Mouse (Mus musculus): ENCODE data around the gene Klhl29.

Klhl29 gene

DNA sequence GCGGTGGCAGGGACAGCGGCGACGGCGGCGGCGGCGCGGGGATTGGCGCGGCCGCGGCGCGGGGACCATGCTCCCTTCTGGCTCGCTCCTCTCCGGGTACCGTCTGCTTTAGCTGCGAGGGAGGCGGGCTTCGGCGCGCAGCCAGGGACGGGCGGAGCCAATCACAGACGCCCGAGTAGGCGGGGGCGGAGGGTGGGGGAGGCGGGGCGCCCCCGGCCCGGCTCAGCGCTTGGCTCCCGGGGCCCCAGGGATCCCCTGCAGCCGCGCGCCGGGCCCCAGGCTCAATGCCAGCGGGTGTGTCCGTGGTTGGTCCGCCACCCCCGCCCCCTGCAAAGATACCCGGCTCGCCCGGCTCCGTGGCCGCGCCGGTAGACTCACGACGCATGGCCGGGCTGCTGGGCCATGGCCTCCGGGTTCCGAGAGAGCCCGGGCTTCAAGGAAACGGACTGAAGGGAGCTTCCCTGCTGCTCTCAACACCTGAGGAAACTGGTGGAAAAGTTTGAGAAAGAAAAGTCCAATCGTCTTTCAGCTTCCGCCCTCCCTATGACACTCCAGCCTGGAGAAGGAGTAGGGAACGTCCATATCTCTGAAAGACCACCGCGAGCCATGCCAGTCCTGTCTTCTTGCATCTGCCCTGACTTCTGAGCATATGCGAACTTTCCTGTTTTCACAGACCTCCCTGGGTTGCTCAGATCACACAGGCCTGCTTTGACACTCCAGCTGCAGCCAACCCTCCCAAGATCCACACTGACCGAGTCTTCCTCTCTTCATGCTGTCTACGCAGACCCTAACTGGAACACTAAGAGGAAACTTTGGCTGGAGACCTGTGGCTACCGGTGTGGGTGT lies at the start of gene Klhl29:
Gene Klhl29 (minus strand): TSS at position 67 of the 846 bp plus-strand sequence.
- DNase-seq (ENCODE audit: low spot score in 2 of 2) = peak in 1 of 2 experiments; percentile 27

DNA sequence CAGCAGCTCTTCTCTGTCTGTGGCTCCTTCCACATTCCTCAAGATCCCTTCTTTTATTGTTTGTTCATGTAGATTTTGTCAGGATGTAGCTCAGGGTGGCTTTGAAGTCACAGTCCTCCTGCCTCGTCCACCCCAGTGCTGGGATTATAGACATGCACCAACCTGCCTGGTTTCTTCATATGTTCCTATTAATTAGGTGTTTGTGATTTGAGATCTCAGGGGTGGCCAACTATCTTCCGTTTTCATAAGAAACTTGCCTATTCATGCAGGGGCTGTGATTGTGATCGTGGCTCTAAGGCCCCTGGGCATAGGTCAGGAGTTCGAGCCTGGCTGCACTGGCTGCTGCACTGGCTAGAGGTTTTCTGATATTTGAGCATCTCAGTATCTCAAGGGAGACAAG lies 49.8 kb upstream of the Klhl29 start:
- no peak for DNase-seq (ENCODE audit: low spot score in 2 of 2)

DNA sequence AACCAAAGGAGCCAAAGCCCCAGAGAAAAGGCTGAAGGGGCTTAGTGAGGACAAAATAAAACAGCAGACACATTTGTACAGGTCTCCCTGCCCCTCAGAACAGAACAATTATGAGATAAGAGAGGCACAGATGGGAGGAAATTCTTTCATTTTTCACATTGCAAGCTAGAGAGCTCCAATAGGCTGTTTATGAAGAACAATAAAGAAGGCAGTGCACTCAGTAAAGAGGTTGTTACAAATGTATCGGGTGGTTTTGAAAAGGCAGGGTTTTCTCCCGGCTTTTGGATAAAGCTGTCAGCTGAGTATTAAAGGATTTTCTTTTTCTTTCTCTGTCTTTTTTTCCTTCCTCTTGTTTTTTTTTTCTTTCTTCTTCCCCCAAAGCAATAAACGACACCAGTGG lies 40.3 kb upstream of the Klhl29 start:
- DNase-seq (ENCODE audit: low spot score in 2 of 2) = no peak

DNA sequence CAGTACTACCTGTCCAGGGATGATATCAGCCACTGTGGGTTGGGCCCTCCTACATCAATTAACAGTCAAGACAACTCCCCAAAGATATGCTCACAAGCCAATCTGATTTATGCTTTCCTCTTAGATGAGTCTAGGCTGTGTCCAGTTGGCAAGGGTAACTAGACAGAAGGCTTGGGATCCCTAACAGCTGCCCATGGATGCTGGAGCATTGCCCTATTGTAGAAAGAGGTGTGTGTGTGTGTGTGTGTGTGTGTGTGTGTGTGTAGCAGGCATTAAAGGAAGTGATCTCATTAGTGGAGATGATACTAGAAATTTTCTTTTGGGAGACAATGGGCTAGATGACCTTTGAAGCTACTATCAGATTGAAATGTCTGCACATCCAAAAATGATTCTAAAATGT lies 38.5 kb upstream of the Klhl29 start:
- no peak for DNase-seq (ENCODE audit: low spot score in 2 of 2)

DNA sequence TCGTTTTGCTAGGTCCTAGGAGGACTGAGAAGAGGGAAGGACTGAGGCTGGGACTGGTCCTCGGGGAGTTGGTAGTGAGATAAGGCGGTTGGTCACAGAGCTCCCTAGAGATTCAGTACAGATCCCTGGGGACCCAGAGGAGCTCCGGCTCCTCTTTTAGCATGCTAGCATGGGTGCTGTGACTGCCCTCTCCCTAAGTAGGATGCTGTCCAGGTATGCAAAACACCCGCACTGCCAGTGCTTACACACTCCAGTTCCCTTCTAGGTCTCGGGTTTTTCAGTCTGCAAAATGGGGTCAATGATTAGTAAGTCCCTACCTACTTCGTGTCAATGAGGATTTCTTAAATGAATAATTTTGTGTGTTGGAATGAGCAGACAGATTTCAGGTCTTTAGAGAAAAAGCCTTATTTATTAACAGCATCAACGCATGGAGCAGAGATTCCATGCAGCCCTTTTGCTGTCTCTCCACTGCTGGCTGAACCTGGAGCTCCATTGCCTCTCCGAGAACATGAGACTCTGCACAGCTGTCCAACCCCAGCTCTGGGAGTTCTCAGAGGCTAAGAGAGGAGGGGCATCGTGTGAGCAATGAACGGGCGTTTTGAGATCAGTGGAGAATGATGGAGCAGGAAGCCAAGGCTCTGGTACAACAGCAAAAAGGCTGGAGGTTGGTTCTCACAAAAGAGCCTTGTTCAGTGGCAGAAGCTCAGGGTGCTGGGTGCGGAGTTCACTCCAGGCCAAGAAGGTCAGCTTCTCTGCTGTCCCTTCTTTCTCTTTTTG lies 36.5 kb upstream of the Klhl29 start:
- DNase-seq (ENCODE audit: low spot score in 2 of 2) = no peak

DNA sequence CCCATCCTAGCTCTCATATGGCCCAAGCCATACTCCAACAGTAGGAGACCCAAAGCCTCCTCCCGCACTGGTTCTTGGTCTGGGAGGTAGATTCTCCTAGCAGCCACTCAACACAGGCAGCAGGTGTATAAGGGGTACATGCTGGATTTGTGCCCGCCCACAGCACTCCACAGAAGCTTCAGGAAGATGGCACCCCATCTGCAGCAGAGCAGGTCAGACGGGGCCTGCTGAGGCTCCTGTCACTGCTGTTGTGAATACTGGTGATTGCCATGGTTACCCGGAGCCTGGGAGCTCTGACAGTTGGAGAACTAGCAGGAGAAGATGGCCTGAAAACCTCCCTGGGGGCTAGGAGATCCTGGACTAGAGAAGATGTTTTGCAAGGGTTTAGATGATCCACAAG lies 35.9 kb upstream of the Klhl29 start:
- no peak for DNase-seq (ENCODE audit: low spot score in 2 of 2)

DNA sequence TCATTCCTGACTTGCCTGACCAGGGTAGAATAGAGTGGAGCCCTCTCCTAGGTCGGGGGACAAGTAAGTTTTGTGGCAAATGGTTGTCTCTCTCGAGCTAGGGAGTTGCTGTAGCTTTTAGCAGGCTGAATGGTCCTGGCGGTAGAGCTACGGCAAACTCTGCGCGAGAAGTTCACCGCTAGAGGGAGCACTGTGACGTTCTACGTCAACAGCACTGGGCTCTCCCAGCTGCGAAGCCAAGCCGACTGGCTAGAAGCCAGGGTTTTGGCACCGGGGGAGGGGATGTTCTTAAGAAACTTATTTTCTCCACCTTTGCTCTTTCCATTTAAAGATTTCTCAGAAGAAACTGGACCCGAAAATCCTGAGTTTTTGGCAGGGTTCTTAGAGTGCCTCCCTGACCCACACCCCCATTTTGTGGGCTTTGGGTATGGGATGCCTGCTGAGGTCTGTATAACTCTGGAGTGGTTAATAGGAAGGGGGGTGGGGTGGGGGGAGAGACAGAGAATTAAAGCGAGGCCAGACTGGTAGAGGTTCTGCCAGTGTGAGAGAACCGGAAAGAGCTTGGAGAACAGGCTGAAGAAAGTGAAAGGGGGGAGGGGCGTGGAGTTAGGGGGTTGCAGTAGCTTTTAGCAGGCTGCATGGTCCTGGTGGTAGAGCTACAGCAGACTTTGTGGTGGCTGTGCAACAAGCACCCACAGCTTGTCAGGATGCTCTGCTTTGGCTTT lies 35.1 kb upstream of the Klhl29 start:
- peak; percentile 48 to 73 for DNase-seq (ENCODE audit: low spot score in 2 of 2)

DNA sequence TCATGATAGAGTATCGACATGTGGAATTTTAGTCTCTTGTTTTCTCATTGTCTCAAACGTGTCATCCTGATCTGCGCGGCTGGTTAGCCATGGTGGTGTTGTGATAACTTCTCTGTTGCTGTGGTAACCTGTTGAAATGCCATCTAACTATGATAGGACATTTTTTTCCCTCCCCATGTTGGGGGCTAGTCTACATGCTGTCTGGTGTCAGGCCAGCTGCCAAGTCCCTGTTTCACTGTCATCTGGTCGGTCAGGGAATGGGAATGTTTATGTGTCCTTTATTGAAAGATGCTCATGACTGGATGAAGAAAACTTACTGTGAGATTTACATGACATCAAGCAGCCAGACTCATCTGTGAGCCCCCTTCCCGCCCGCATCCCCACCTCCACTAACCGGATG lies 31.7 kb upstream of the Klhl29 start:
- no peak for DNase-seq (ENCODE audit: low spot score in 2 of 2)

DNA sequence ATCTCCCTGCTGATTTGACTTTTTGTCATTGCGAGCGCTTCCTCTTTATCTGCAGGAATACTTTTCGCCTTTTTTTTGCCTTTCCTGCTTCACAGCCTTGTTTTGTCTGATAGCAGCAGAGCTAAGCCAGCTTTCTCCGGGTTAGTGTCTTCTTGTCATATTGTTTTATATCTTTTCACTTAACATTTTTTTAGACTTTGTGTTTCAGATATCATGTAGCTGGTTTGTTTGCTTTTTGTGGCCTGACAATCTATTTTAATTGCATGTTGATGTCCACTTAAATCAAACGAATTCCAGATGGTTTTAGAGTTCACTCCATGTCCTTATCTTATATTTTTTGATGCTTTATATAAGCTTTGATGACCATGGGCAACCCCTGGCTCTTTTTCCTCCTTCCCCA lies 21.9 kb upstream of the Klhl29 start:
- no peak for DNase-seq (ENCODE audit: low spot score in 2 of 2)

DNA sequence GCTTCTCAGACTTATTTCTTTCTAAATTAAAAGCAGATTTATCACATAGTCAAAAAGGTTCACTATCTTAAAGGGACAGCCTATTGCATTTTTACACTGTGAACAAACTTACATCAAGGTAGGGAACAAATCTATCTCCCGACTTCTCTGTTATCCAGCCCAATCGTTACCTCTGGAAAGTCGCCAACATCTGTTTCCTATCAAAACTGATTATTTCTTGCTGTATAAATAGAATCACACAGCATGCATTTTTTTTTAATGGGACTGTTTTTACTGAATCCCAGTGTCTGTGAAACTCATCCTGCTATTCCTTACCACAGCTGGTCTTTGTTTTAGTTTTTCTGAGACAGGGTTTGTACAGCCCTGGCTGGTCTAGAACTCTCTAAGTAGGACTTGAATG lies 19.7 kb upstream of the Klhl29 start:
- no peak for DNase-seq (ENCODE audit: low spot score in 2 of 2)

DNA sequence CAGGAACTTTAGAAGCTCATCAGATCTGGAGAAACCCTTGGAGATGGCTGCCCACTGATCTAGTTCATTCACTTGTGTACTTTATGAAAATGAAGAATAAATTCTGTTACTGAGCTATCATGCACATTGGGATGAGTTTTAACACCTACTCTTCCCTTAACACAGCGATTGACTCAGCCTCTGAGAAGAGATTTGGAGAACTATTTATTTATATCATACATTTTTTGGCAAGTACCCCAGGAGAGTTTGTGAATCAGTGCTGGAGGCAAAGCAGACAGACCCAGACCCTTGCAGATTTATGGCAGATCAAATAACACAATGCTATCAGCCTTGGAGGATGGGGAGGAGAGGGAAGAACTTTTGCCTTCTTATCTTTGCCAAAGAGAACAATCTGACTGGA lies 11.6 kb upstream of the Klhl29 start:
- DNase-seq (ENCODE audit: low spot score in 2 of 2) = no peak

DNA sequence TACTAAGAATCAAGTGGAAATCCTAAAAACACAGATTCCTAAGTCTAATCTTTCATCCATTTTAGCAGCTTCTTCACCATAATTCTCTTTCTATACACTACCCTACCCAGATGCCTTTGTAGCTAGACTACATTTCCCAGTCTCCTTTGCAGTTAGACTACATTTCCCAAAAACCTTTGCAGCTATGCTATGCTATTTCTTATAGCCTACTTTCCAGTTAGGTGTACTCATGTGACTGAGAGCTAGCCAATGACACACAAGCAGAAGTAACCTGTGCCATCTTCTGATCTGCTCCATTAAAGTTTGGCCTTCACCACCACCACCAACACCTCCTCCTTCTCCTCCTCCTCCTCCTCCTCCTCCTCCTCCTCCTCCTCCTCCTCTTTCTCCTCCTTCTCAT lies 11.2 kb upstream of the Klhl29 start:
- no peak for DNase-seq (ENCODE audit: low spot score in 2 of 2)

DNA sequence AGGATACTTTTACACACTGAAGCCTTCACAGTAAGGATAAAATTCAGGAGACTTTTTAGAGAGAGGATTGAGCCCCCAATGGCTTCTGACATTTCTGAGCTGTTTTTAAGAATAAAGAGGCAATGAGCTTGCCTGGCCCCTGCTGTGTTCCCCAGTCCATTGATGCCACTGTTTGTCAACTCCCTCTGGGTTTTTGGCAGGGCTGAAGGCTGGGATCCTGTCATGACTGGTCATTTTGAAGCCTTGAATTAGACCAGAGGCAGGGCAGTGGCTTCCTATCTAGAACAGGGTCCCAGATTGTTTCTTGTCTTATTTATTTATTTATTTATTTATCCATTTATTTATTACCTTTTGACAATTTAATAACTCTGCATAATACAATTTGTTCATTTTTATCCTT lies 6.2 kb upstream of the Klhl29 start:
- DNase-seq (ENCODE audit: low spot score in 2 of 2) = no peak

DNA sequence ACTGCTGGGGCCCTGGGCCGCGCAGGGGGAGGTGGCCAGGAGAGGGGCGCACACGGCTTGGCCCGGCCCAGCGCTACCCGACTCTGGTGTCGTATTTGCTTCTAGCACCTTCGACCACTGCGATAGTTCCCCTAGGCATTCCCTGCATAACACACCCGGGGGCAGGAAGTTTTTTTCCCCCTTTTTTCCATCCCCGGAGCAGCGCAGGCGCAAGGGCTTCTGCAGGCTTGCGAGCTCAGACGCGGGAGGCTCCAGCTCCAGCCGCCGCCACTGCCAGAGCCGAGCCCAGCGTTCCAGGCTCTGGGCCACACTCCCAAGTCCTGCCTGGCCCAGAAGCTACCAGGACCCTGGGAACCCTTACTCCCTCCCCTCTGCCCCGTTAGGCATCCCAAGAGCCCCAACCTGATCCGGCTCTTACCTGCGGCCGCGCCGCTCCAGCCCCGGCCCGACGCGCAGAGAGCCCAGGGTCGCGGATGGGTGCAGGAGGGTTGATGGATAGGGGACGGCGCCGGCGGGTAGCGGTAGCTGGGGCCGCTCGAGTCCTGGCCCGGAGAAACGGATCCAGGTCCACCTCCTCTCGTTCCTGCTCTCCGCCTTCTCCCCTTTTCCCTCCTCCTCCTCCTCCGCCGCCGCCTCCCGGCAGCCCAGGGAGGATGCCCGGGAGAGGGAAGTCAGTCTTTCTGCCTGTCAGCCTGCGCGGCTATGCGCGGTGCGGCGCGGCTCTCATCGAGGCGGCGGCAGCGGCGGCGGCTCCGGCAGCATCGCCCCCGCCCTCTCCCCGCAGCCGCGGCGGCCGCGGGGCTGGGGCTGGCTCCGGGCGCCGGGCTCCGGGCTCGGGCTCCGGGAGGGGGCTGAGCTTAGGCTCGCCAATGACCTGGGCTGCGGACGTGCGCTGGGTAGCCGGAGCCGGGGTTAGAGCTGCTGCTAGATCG lies 532 bp downstream of the Klhl29 start:
- DNase-seq (ENCODE audit: low spot score in 2 of 2) = no peak

DNA sequence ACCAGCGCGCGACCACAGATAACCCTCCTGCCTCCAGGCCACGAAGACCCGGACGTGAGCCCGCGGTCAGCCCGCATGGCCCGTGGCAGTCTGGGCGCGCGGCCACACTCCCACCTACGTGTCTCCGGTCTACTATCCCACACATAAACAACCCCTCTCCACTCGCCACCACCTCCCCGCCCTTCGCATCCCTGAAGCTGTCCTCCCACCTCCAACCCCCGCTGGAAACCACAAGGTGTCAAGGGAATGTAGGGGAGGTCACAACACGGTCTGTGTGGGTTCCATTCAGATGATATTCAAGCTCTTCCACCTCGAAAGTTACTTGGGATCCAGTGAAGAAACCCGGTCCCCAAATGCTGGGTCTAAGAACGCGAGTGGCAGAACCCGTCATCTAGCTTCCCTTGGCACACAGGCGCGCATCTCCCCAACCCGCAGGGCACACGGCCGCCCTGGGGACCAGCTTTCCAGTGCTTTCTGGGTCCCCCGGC lies 1.2 kb downstream of the Klhl29 start:
- no peak for DNase-seq (ENCODE audit: low spot score in 2 of 2)

DNA sequence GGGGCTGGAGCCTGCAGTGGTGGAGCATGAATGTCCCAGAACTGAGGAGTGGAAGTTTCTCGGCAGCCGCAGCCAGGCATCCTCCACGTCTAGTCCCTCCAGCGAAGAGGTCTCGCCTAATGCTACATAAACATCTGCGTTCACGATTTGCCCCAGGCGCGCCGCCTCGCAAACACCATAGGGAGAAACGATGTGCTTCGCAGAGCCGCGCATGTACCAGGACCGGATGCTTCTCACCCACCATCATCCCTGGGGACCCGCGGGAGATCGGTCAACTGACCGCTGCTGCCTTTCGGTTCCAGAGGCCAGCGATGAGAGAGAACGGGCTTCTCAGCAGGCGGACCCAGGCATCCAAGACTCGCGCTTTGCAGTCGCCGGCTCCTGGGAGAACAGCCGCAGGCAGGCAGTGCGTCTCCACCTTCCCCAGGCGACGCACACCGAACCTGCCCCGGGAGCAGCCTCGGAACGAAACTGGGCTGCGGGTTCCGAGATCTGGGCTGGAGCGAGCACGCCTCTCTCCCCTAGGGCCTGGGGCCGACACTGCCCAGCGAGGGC lies 1.8 kb downstream of the Klhl29 start:
- no peak for DNase-seq (ENCODE audit: low spot score in 2 of 2)

DNA sequence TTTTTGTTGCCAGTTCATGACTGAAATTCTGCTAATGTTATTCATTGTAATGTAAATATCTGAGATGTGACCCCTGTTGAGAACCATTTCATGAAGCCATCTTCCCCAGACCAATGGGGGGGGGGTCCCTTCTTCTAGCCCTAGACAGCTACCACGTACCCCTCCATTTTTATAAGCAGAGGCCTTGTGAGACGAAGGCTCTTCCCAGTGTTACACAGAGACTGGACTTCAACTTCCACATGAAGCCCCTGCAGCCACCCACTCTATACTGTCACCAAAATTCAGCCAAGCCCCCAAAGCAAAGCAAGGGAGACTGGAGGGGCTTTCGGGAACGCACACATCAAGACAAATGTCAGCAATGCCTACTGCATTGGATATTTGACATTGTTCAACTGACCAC lies 6.1 kb downstream of the Klhl29 start:
- DNase-seq (ENCODE audit: low spot score in 2 of 2) = no peak

DNA sequence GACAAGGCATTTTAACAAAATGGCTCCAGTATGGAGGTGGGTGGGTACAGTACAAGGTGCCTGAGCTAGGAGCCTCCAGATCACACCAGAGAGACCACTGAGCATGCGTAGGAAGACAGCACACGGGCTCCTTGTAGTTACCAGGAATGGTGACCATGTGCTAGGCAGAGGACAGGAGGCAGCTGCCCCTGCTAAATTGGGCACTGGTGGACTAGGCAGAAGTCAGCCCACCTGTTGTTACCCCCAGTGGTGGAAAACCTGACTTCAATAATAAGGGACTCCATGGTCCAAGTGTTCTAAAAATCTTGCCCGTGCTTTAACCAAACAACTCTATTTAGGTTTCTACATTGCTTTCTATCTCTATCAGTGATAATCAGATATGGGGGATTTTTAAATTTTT lies 10.6 kb downstream of the Klhl29 start:
- DNase-seq (ENCODE audit: low spot score in 2 of 2) = no peak

DNA sequence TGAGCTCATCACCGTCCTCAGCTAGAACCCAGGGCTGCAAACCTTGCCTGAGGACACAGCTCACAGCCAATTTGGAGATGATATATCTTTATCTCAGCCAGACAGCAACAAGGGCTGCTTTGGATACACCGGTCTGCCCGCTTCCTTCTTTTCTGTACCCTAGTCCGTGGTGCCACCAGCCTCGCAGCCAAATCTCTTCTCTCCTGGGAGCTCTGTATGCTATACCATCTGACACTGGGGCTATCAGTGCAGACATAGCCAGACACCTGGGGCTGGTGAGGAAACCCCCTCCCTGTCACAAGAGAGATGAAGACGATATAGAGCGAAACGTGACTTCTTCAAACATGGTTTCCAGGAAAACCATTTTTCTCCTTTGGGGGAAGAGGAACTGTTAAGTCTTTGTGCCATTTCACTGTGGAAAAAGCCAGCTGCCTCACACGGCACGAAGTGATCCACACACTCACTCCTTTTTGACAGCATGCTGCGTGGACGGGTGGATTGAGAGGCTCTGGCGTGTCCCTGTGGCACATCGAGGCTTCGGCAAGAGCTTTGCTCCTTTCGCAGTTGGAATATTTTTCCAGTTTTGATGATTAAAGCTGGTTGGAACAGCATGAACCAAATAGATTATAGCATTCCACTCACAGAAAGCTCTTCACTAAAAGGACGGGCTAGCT lies 11.4 kb downstream of the Klhl29 start:
- DNase-seq (ENCODE audit: low spot score in 2 of 2) = no peak

DNA sequence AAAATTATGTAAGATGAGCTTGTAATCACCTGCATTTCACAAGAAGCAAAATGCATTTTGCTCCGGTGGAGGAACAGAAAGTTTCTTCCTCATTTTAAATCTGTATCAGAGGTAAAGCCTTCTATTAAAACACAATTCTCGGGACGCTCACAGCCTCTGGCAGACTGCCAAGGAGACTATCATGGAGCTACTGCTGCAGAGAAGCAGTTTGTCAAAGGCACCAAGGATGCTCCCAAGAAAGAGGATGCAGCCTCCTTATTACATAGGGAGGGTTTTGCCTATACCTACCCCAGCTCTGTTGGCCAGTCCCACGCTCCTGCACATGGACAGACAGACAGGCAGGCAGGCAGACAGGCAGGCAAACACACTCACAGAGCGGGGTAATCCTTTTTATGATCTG lies 16.4 kb downstream of the Klhl29 start:
- DNase-seq (ENCODE audit: low spot score in 2 of 2) = no peak
